Mouse (Mus musculus) cerebellum, adult 2 months (tissue): ENCODE measurements around the gene Zmiz2. TPM values are rescaled to one million over a fixed set of nuclear protein-coding genes. Genes with fewer than 3 reads are reported as not detected.

ENCODE experiments used
- DNase-seq, 2 experiments: peaks; one replicate each; pipeline ENCODE4 v3.0.0; 2021
- H3K27ac ChIP-seq: fragments of 200-500 bp; 2 replicates; pipeline ENCODE4 v1.5.1; 2012; ENCODE audit warnings: low read length, control low read depth, inconsistent platforms; ENCODE audit not compliant: insufficient read depth
- H3K27me3 ChIP-seq: fragments of 200-500 bp; 2 replicates; pipeline ENCODE4 v1.6.1; 2012; ENCODE audit warnings: inconsistent platforms, mild to moderate bottlenecking, low read length, moderate library complexity; ENCODE audit not compliant: control insufficient read depth, insufficient read depth
- H3K4me1 ChIP-seq: fragments of 200-500 bp; 2 replicates; pipeline ENCODE4 v1.6.1; 2011; ENCODE audit warnings: low read length; ENCODE audit not compliant: control insufficient read depth, insufficient read depth
- H3K4me3 ChIP-seq: fragments of 200-500 bp; replicated peaks from 2 replicates; pipeline ENCODE3; 2011; ENCODE audit warnings: mild to moderate bottlenecking, low read depth, low read length, control low read depth; ENCODE audit not compliant: insufficient read depth
- CTCF ChIP-seq: fragments of 200-500 bp; IDR thresholded peaks from 2 replicates; pipeline ENCODE4 v1.5.1; 2011; ENCODE audit warnings: low read depth, mild to moderate bottlenecking, control low read depth, low read length, moderate library complexity, borderline replicate concordance; ENCODE audit not compliant: insufficient read depth
- POLR2A ChIP-seq: fragments of 200-500 bp; IDR thresholded peaks from 2 replicates; pipeline ENCODE4 v1.6.1; 2011; ENCODE audit warnings: low read length, control low read depth, borderline replicate concordance; ENCODE audit not compliant: insufficient read depth
- WGBS: fragments of 180-500 bp; shearing (Covaris S2); methylation state at CpG from one replicate; pipeline ENCODE4 v1.1.7; 2018; 5-methylcytosine and 5-hydroxymethylcytosine counted together
- polyA plus RNA-seq: library from polyadenylated mRNA; depleted of rRNA; stranded (reverse); fragments of >200 nt; gene quantifications from 2 replicates; pipeline ENCODE4 v1.2.3, GENCODE M21; 2012; rRNA removed

Gene Zmiz2
- 90.4 and 92.2 TPM in 2 replicates for polyA plus RNA-seq

- Histone ChIP-seq H3K4me1 (peaks cover 14% of the 10 kb centered on the region), H3K27me3 (no peaks in the 10 kb centered on the region), H3K4me3 (peak within 1 kb of the TSS; percentile 98), H3K27ac (peak within 1 kb of the TSS; percentile 84)
- WGBS, result 4% methylated on average over 55 of the region's 60 CpGs
- TF ChIP-seq POLR2A (peak; percentile 77; the same call in 1 of the 2 replicates), CTCF (no peak)
- peak; percentile 96 for DNase-seq
Measured at GRCm38 (mm10) chr11:6388726-6389413, at the start of gene Zmiz2. Zmiz2 (plus strand) TSS chr11:6389074.

DNA sequence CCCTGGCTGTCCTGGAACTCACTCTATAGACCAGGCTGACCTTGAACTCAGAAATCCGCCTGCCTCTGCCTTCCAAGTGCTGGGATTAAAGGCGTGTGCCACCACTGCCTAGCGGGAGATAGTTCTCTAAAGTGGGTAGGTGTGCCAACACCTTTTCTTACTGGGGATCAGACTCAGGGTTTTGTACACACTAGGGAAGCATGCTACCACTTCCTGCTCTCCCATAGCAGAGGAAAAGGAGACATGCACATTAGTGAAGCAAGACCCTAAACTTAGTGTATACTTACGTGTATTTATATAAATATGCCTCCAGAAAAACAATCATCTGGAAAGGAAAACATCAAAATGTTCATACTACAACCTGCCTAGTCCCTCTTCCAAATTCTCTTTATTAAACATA, 42.9 kb upstream of the Zmiz2 start:
- TF ChIP-seq POLR2A (no peak), CTCF (no peak)
- DNase-seq, result no peak
- H3K27ac ChIP-seq, result no peak overlapping the region
- H3K4me3 ChIP-seq, result no peak overlapping the region
- peaks cover 14% of the 10 kb centered on the region for H3K4me1 ChIP-seq
- 90% methylated on average over 4 of the region's 4 CpGs for WGBS
- H3K27me3 ChIP-seq, result no peaks in the 10 kb centered on the region

DNA sequence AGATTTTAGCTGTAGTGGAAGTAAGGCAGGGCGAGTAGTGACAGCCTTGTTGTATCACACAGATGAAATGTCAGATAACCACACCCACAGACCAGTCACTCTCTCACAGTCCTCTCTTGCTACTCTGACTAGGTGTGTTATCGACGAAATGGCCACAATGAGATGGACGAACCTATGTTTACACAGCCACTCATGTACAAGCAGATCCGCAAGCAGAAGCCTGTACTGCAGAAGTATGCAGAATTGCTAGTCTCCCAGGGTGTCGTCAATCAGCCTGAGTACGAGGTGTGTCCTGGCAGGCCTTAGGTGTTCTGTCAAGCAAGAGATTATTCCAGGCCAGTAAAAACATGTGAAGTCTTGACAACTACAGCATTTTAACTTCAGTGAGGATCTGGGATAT, 41.9 kb upstream of the Zmiz2 start:
- TF ChIP-seq CTCF (no peak), POLR2A (no peak)
- DNase-seq, result no peak
- H3K27me3 ChIP-seq, result no peaks in the 10 kb centered on the region
- 94% methylated on average over 7 of the region's 7 CpGs for WGBS
- no peak overlapping the region for H3K27ac ChIP-seq
- peaks cover 14% of the 10 kb centered on the region for H3K4me1 ChIP-seq
- no peak overlapping the region for H3K4me3 ChIP-seq

DNA sequence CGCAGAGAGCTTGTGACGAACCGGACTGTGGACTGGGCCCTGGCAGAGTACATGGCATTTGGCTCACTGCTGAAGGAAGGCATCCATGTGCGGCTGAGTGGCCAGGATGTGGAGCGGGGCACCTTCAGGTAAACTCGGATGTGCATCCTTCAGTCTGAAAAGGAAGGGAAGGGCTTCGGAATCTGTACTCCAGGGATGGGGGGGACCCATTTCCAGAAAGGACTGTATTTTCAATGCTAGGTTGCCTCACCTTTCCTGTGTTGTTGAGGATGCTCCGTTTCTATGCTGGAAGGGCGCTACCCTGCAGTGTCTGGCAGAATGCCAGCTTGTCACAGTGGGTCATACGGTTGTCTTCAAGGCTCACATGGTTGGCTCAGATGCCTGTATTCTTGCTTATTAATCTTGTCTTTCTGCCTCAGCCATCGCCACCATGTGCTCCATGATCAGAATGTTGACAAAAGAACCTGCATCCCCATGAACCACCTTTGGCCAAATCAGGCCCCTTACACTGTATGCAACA, 40.1 kb upstream of the Zmiz2 start:
- WGBS, result 21% methylated on average over 11 of the region's 11 CpGs
- DNase-seq, result peak; percentile 64 to 65
- TF ChIP-seq POLR2A (no peak), CTCF (no peak)
- H3K4me1 ChIP-seq, result peaks cover 14% of the 10 kb centered on the region
- H3K27me3 ChIP-seq, result no peaks in the 10 kb centered on the region
- no peak overlapping the region for H3K4me3 ChIP-seq
- H3K27ac ChIP-seq, result peak overlapping the region; percentile 0; the same call in 1 of the 2 replicates

DNA sequence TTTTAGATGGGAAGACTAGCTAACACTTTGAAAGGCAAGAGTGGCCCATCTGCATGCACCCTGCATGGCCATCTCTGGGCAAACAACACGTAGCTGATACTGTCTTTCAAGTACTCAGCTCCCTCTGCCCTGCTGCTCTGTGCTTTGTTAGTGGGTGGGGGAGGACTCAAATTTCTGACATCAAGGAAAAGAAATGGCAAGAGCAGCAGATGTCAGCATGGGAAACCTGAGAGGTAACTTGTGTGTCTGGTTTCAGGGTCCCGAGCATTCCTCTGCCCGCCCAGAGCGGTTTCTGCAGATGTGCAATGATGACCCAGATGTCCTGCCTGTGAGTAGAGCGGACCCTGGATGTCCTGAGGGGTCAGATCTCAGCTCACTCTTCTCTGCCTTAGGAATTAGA, 39.3 kb upstream of the Zmiz2 start:
- TF ChIP-seq POLR2A (no peak), CTCF (no peak)
- WGBS, result 98% methylated on average over 5 of the region's 5 CpGs

DNA sequence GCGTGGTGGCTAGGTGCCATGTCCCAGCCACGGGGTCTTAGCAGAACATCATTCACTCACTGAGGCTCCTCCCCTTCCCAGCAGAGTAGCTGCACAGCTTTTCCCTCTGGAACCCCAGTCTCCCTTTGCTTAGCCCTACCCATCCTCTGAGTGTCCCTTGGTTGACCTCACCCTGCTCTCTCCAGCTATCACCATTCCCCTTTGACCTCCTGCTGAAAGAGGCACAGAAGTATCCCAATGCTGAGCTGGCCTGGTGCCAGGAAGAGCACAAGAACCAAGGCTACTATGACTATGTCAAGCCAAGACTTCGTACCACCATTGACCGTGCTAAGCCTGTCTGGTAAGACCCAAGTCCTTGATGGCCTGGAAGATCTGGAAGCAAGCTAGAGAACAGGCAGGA, 33.8 kb upstream of the Zmiz2 start:
- TF ChIP-seq POLR2A (no peak), CTCF (no peak)
- no peaks in the 10 kb centered on the region for H3K27me3 ChIP-seq
- no peak for DNase-seq
- H3K4me3 ChIP-seq, result no peak overlapping the region
- H3K27ac ChIP-seq, result no peak overlapping the region
- no peaks in the 10 kb centered on the region for H3K4me1 ChIP-seq
- WGBS, result 78% methylated on average over 4 of the region's 4 CpGs

More for the DNA sequence above, 39.3 kb upstream of the Zmiz2 start:
- H3K4me3 ChIP-seq, result no peak overlapping the region
- H3K27me3 ChIP-seq, result no peaks in the 10 kb centered on the region
- peaks cover 14% of the 10 kb centered on the region for H3K4me1 ChIP-seq
- no peak overlapping the region for H3K27ac ChIP-seq
- DNase-seq, result no peak

GRCm38 (mm10) chr11:6364581-6365275, 24.1 kb upstream of the Zmiz2 start:
- TF ChIP-seq CTCF (no peak), POLR2A (no peak)
- no peak overlapping the region for H3K27ac ChIP-seq
- H3K4me3 ChIP-seq, result no peak overlapping the region
- 91% methylated on average over 9 of the region's 9 CpGs for WGBS
- DNase-seq, result no peak
- no peaks in the 10 kb centered on the region for H3K4me1 ChIP-seq
- H3K27me3 ChIP-seq, result no peaks in the 10 kb centered on the region

DNA sequence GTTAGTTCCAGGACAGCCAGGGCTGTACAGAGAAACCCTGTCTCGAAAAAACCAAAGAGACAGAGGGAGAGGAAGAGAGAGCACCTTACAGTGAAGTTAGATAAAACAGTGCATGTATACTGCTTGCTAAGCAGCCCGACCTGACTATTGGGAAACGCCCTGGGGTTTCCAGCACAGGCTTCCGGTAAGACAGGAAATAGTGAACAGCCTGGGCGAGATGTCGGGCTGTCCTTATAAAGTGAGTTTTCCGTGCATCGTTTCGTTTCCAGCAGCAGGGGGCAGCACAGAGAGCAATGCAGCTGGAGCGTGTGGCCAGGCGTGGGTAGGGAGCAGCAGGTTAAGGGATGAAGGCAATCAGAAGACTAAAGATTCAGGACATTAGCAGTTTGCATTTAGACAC, 23.0 kb upstream of the Zmiz2 start:
- H3K27ac ChIP-seq, result no peak overlapping the region
- peak; percentile 75 to 77 for DNase-seq
- no peak overlapping the region for H3K4me3 ChIP-seq
- H3K27me3 ChIP-seq, result no peaks in the 10 kb centered on the region
- H3K4me1 ChIP-seq, result no peaks in the 10 kb centered on the region
- TF ChIP-seq POLR2A (no peak), CTCF (peak; percentile 94)
- 10% methylated on average over 11 of the region's 11 CpGs for WGBS
